Mouse (Mus musculus) thymus, adult 2 months (tissue): ENCODE measurements around the gene Rmnd1.

Experiments
- CTCF ChIP-seq: fragments of 200-500 bp; IDR thresholded peaks from 2 replicates; pipeline ENCODE4 v1.5.1; 2012; ENCODE audit warnings: mild to moderate bottlenecking, control low read depth, low read length, moderate library complexity, borderline replicate concordance; ENCODE audit not compliant: control insufficient read depth, poor library complexity, insufficient read depth; ENCODE audit errors: extremely low read depth
- POLR2A ChIP-seq: fragments of 200-500 bp; IDR thresholded peaks from 2 replicates; pipeline ENCODE4 v1.6.1; 2012; ENCODE audit warnings: mild to moderate bottlenecking, low read length, control low read depth, moderate library complexity; ENCODE audit not compliant: control insufficient read depth, poor library complexity, insufficient read depth; ENCODE audit errors: extremely low read depth

DNA sequence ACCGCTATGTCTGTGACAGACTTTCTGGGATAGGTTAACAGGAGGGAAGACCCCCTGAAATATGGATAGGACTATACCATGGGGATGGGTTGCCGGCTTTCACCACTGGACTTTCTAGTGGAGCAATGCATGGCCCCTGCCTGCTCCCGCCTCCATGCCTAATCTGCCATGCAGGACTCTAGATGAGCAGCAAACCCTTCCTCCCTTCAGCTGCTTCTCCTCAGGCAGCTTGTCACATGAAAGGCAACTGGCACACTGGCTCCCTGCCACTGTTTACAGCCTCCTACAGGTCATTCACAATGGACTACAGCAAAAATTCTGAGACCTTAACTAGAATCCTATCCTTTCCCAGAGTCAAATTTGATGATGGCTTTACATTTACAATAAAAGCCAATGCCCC, 1.4 kb downstream of the Rmnd1 start:
- TF ChIP-seq POLR2A (no peak), CTCF (no peak)
